In the genomic region with DNA sequence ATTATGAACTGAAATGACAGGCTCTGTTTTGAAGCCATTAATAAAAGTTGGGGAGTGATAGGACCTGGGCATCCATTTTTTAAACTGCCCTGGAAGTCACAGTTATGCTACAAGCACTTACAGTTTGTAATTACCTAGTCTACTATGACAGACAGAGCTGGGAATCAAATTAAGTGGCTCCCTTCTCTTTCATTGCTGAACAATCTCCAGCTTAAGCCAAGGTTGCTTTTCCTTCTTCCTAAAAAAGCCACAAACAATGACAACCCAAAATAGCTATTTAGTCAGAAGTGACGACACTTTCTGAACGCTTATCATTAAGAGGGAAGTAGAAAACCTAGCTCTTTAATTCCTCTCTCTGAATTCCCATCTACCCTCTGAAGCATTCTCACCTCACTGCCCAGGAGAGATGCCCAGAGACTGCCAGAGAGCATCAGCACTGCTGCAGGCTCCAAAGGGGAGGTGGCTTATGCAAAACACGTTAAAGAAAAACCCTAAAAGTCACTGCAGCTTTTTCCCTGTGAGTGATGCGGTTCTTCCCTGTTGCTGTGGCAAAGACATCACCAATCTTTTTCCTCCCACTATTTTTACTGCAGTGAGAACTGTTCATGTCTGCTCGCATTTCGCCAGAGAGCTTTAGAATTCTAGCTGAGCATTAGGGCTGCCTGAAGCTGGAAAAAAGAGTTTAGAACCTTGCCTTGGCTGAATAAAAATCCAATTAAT, we compare ENCODE assay signal across 13 mouse cellular contexts.
A peak's percentile ranks its signal among the peaks of the same experiment; 100 is the strongest.
DNase-seq lines count a peak whose midpoint lies in the region; ATAC-seq and TF ChIP-seq lines count a peak whose summit lies in the region.
"Had no signal": no experiment of that assay in that cellular context is flagged by ENCODE, and none has a peak within 500 bp of the region (broad histone marks: within the 10 kb centered on the region; RNA-seq: fewer than 3 reads in every experiment).

No protein-coding gene starts in this region.

- H3K27ac ChIP-seq in midbrain, embryonic 11.5 days (ENCODE audit: low read depth, low read length) = no peak overlapping the region
- H3K27ac ChIP-seq in midbrain, embryonic 13.5 days = no peak overlapping the region
- H3K27ac ChIP-seq in liver, postnatal 0 days (ENCODE audit: low read depth) = no peak overlapping the region

- no peak overlapping the region for H3K9ac ChIP-seq in midbrain, embryonic 11.5 days (ENCODE audit: low read length)
- H3K9ac ChIP-seq in midbrain, embryonic 13.5 days (replicated peaks) = no peak overlapping the region
- no peak overlapping the region for H3K9ac ChIP-seq in liver, postnatal 0 days (replicated peaks)
- H3K9ac ChIP-seq: lung, embryonic 14.5 days had no signal

- no peaks in the 10 kb centered on the region for H3K36me3 ChIP-seq in midbrain, embryonic 11.5 days (ENCODE audit: control insufficient read depth, insufficient read depth, low read length)
- no peaks in the 10 kb centered on the region for H3K36me3 ChIP-seq in midbrain, embryonic 13.5 days
- H3K36me3 ChIP-seq in liver, postnatal 0 days (replicated peaks; ENCODE audit: insufficient read depth, low read length) = no peaks in the 10 kb centered on the region

- intact Hi-C loops in left cerebral cortex, postnatal 36 days (cut with DNase I) = no loop called here

- H3K4me3 ChIP-seq in midbrain, embryonic 11.5 days (ENCODE audit: low read depth, low read length) = no peak overlapping the region
- H3K4me3 ChIP-seq in midbrain, embryonic 13.5 days (replicated peaks) = no peak overlapping the region
- no peak overlapping the region for H3K4me3 ChIP-seq in liver, postnatal 0 days (ENCODE audit: low read depth, low read length)
- H3K4me3 ChIP-seq: erythroblast, embryonic 14.5 days; myocyte had no signal

- H3K27me3 ChIP-seq in midbrain, embryonic 11.5 days (ENCODE audit: control insufficient read depth, insufficient read depth, low read length) = peaks cover 5% of the 10 kb centered on the region
- peaks cover 3% of the 10 kb centered on the region; the same call in 1 of the 2 replicates for H3K27me3 ChIP-seq in midbrain, embryonic 13.5 days
- 0 out of 2 replicates have a peak, but pooled peaks cover 6% of the 10 kb centered on the region for H3K27me3 ChIP-seq in liver, postnatal 0 days (ENCODE audit: insufficient read depth, low read length)

- peak; percentile 82 for DNase-seq in midbrain, embryonic 11.5 days (ENCODE audit: low spot score, missing footprints)
- peak; percentile 35 to 70 for DNase-seq in layer of hippocampus, adult 18-20 months (ENCODE audit: low spot score in 2 of 2)
- DNase-seq in left cerebral cortex, postnatal 36 days (ENCODE audit: low spot score in 2 of 2) = peak; percentile 46 to 52
- DNase-seq in gastrocnemius, adult 8-10 months (ENCODE audit: low spot score in 2 of 2) = no peak
- DNase-seq in embryo, embryonic 9.5 days (ENCODE audit: extremely low spot score) = no peak
- no peak for DNase-seq in liver, postnatal 0 days
- DNase-seq: adrenal gland, adult 2 months; cerebellum, adult 9-10 months; lung, embryonic 14.5 days; thymus, postnatal 36 days had no signal

- no peak for ATAC-seq in midbrain, embryonic 11.5 days (ENCODE audit: low FRiP score)
- ATAC-seq in midbrain, embryonic 13.5 days = no peak
- no peak for ATAC-seq in liver, postnatal 0 days

- H3K9me3 ChIP-seq in midbrain, embryonic 11.5 days (ENCODE audit: control insufficient read depth, low read length) = no peaks in the 10 kb centered on the region
- no peaks in the 10 kb centered on the region for H3K9me3 ChIP-seq in midbrain, embryonic 13.5 days
- H3K9me3 ChIP-seq in liver, postnatal 0 days (ENCODE audit: low read length) = no peaks in the 10 kb centered on the region

- H3K4me1 ChIP-seq in midbrain, embryonic 11.5 days (ENCODE audit: control insufficient read depth, insufficient read depth, low read length) = no peaks in the 10 kb centered on the region
- H3K4me1 ChIP-seq in midbrain, embryonic 13.5 days (replicated peaks) = peaks cover 11% of the 10 kb centered on the region
- no peaks in the 10 kb centered on the region for H3K4me1 ChIP-seq in liver, postnatal 0 days (ENCODE audit: insufficient read depth)

- 41% methylated on average over 6 of the region's 6 CpGs for WGBS in midbrain, embryonic 11.5 days
- WGBS in midbrain, embryonic 13.5 days = 28% methylated on average over 6 of the region's 6 CpGs
- 24% methylated on average over 6 of the region's 6 CpGs for WGBS in liver, postnatal 0 days (ENCODE audit: insufficient replicate concordance)

- H3K4me2 ChIP-seq in midbrain, embryonic 11.5 days = no peak overlapping the region
- H3K4me2 ChIP-seq in midbrain, embryonic 13.5 days (replicated peaks) = no peak overlapping the region
- H3K4me2 ChIP-seq in liver, postnatal 0 days (ENCODE audit: low read depth, low read length) = no peak overlapping the region
- H3K4me2 ChIP-seq: lung, embryonic 14.5 days had no signal

- no peak for TF ChIP-seq EP300 in liver, postnatal 0 days (IDR thresholded peaks at IDR 0.05; ENCODE audit: low read depth)

- no peak for TF ChIP-seq CTCF in liver, postnatal 0 days (IDR thresholded peaks at IDR 0.05; ENCODE audit: low read depth)

Comparison
In these comparisons a context has a peak if more than half of its experiments do, and no peak if none do; other contexts are left out.
1. DNase-seq: peak in midbrain, embryonic 11.5 days (single experiment), layer of hippocampus, adult 18-20 months (2 of 2) and left cerebral cortex, postnatal 36 days (2 of 2); none in gastrocnemius, adult 8-10 months (0 of 2), embryo, embryonic 9.5 days (single experiment) and liver, postnatal 0 days (single experiment).